Mouse (Mus musculus) layer of hippocampus, adult 2 months (tissue): ENCODE results near the gene Dock6. TPM values are rescaled to one million over a fixed set of nuclear protein-coding genes. Genes with fewer than 3 reads are reported as not detected.

Experiments
- DNase-seq, 2 experiments: peaks; one replicate each; pipeline ENCODE4 v3.0.0; 2022; ENCODE audit warnings: low spot score in 2 of 2
- H3K27ac ChIP-seq: fragments of 200-600 bp; 2 replicates; pipeline ENCODE4 v1.8.1; 2022
- H3K4me3 ChIP-seq: fragments of 200-600 bp; 2 replicates; pipeline ENCODE4 v1.8.1; 2022; ENCODE audit warnings: mild to moderate bottlenecking
- CTCF ChIP-seq: fragments of 200-600 bp; conservative IDR thresholded peaks from 2 replicates; pipeline ENCODE4 v1.8.1; 2022; ENCODE audit warnings: antibody characterized with exemption, mild to moderate bottlenecking, moderate library complexity
- total RNA-seq, 2 experiments: library from RNA; stranded (reverse); gene quantifications; 2 replicates each; pipeline ENCODE4 v1.2.3; 2021

Gene Dock6
- total RNA-seq, 2 experiments from 2014 or later: 12.2 to 13.6 TPM

GRCm38 (mm10) chr9:21859606-21860005, 7.2 kb upstream of the Dock6 start:
- TF ChIP-seq CTCF: no peak
- H3K27ac ChIP-seq: no peak overlapping the region
- no peak overlapping the region for H3K4me3 ChIP-seq
- no peak for DNase-seq

GRCm38 (mm10) chr9:21858084-21858483, 5.6 kb upstream of the Dock6 start:
- Histone ChIP-seq H3K27ac (peak overlapping the region; percentile 43; the same call in 1 of the 2 replicates), H3K4me3 (no peak overlapping the region)
- TF ChIP-seq CTCF: peak; percentile 43
- no peak for DNase-seq

GRCm38 (mm10) chr9:21857501-21857900, 5.1 kb upstream of the Dock6 start:
- TF ChIP-seq CTCF: no peak
- DNase-seq: no peak
- Histone ChIP-seq H3K27ac (peak overlapping the region; percentile 43; the same call in 1 of the 2 replicates), H3K4me3 (no peak overlapping the region)

GRCm38 (mm10) chr9:21854894-21855293, 2.5 kb upstream of the Dock6 start:
- Histone ChIP-seq H3K27ac (no peak overlapping the region), H3K4me3 (no peak overlapping the region)
- DNase-seq: no peak
- no peak for TF ChIP-seq CTCF

- no peak overlapping the region for H3K27ac ChIP-seq
- no peak overlapping the region for H3K4me3 ChIP-seq
- TF ChIP-seq CTCF: no peak
- no peak for DNase-seq
Observed at GRCm38 (mm10) chr9:21853961-21854360, 1.5 kb upstream of the Dock6 start.

- no peak for DNase-seq
- Histone ChIP-seq H3K4me3 (no peak overlapping the region), H3K27ac (peak overlapping the region; percentile 54; the same call in 1 of the 2 replicates)
Observed at GRCm38 (mm10) chr9:21851084-21851483, 1.4 kb downstream of the Dock6 start.

GRCm38 (mm10) chr9:21849691-21850677, 2.5 kb downstream of the Dock6 start:
- TF ChIP-seq CTCF: no peak
- no peak overlapping the region; the same call in 1 of the 2 replicates for H3K27ac ChIP-seq
- no peak for DNase-seq
- no peak overlapping the region for H3K4me3 ChIP-seq

More at GRCm38 (mm10) chr9:21851084-21851483, 1.4 kb downstream of the Dock6 start:
- TF ChIP-seq CTCF: no peak

GRCm38 (mm10) chr9:21847926-21848325, 4.5 kb downstream of the Dock6 start:
- no peak for DNase-seq
- no peak for TF ChIP-seq CTCF
- H3K4me3 ChIP-seq: no peak overlapping the region
- H3K27ac ChIP-seq: peak overlapping the region; percentile 62; the same call in 1 of the 2 replicates

GRCm38 (mm10) chr9:21847425-21847824, 5.0 kb downstream of the Dock6 start:
- Histone ChIP-seq H3K27ac (peak overlapping the region; percentile 62), H3K4me3 (no peak overlapping the region; the same call in 1 of the 2 replicates)
- no peak for DNase-seq
- TF ChIP-seq CTCF: 0 out of 2 replicates have a peak, but pooled peaks have one; percentile 8

- Histone ChIP-seq H3K27ac (peak overlapping the region; percentile 62), H3K4me3 (no peak overlapping the region)
- no peak for DNase-seq
- no peak for TF ChIP-seq CTCF
Observed at GRCm38 (mm10) chr9:21846755-21847341, 5.6 kb downstream of the Dock6 start.

GRCm38 (mm10) chr9:21845381-21846080, 6.9 kb downstream of the Dock6 start:
- no peak for TF ChIP-seq CTCF
- Histone ChIP-seq H3K4me3 (no peak overlapping the region), H3K27ac (no peak overlapping the region)
- DNase-seq: no peak

- peak in 1 of 2 experiments; percentile 27 for DNase-seq
- H3K4me3 ChIP-seq: no peak overlapping the region
- H3K27ac ChIP-seq: peak overlapping the region; percentile 53; the same call in 1 of the 2 replicates
- TF ChIP-seq CTCF: peak; percentile 48
Observed at GRCm38 (mm10) chr9:21843086-21843485, 9.3 kb downstream of the Dock6 start.

- no peak for DNase-seq
- TF ChIP-seq CTCF: no peak
- Histone ChIP-seq H3K27ac (no peak overlapping the region; the same call in 1 of the 2 replicates), H3K4me3 (no peak overlapping the region)
Observed at GRCm38 (mm10) chr9:21842391-21842790, 10.0 kb downstream of the Dock6 start.
